Mouse (Mus musculus): ENCODE measurements at regions not wholly inside any gene's neighbourhood (a gene's known extent, or its start where the extent isn't known, plus 50 kb on each side); places are given as distances from the start of the nearest gene placed in this dataset.

- no peak for DNase-seq
Observed at GRCm38 (mm10) chr13:113536306-113536705, 82.1 kb downstream of the Snx18 start.

DNA sequence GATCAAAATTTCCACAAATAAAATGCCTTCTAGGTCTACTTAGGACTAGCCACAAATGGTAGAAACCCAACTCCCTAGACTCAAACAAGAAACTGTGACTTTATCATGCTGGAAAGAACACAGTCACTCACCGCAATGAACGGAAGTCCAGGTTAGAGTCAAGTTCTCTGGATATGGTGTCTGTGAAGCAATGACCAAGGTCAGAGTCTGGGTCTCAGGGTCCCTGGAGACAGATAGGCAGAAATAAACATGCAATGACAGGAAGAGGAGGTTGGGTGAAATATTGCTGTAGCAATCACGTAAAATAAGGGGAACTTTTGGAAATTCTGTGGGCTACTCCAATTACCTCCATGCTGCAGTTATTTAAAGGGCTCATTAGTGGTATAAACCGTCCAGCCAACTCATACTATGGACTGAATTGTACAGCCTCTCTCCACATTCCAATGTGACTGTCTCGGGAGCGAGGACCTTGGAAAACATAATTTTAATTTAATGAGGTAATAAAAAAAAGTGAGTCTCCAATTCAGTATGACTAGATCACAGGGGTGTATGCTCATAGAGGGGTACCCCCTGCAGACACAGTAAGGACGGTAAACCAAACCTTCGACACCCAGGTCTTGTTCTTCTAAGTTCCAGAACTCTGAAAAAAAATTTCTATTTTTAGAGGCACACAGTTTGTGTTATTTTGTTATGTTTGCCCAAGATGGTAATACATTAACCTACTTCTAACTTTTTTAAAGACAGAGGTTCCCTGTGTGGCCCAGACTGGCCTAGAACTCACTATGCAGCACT lies 83.5 kb downstream of the Snx18 start:
- DNase-seq = no peak

DNA sequence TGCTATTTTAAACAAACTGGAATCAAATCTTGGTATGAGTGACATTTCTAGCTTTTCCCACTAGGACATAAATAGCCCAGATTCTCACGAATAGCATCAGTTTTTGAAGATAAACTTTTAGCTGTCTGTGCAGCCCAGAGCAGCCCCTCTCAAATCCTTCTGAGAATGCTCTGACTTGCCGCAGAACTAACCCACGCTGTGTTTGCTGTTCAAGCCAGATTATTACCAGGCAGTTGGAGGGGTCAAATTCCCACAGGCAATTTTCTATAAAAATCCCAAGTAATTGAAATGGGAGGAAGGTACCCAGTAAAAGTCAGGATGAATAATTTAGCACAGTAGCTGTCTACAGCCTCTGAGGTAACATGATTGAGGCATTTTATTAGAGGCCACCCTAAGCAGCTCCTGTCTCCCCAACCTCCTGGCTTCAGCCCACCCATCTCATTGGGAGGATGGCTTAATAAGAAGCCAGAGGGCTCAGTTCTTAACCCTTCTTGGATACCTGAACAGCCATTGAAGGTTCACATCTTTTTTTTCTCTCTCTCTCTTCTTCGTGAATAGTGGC lies 84.4 kb downstream of the Snx18 start:
- DNase-seq = no peak

GRCm38 (mm10) chr13:113526997-113527396 lies 91.4 kb downstream of the Snx18 start:
- no peak for DNase-seq

DNA sequence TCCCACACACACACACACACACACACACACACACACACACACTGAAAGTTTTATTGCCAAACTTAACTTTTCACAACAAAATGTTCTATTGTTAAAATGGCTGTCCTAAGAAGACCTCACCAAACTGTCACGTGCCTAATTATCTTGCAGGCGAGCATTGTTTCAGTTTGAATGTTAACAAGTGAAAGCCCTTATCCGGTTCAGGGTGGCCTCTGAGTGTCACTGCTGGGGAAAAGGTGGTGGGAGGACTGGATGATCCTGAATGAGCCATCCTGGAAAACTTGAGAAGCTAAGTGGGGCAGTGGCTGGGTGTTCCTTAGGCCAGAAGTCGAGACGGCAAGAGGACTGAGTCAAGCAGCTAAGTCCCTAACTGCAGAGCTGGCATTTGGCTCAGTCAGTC lies 94.9 kb downstream of the Snx18 start:
- DNase-seq = no peak

- no peak for DNase-seq
Observed at GRCm38 (mm10) chr13:113518144-113518543, 100.2 kb downstream of the Snx18 start.

DNA sequence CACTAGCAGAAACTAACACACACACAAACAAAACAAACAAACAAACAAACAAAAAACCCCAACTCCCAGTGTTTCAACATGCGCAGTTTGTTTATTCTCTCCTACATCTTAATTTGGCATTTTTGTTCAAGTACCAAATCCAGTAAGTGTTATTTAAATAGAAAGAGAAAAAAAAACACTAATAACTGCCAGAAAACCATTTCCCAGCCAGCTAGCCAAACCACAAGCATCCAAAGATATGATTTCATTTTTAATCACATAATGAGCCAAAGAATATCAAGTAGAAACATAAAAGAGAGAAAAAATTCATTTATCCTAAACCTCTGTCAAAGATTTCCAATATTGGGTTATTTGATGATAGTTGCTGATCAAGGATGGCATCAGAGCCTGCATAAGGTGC lies 102.3 kb downstream of the Snx18 start:
- no peak for DNase-seq

DNA sequence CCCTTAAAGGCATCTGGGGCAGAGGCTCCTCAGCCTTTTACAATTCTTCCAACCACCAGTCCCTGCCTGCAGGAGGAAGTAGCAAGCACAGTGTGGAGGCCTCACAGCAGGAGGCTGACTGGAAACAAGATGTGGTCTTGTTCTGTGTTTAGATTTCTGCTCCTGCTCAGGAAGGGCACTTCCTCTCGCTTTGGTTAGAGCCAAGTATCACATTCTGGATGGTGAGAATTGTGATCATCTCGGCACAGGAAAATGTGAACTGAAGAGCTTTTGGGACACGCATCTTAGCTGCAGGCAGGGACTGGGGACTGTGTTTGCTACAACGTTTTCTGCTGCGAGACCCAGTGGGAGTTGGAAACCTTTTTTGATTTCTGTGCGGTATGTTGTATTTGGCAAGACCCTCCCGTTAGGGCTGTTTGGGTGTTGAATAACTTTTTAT lies 103.2 kb downstream of the Snx18 start:
- DNase-seq = no peak

- peak in 1 of 2 experiments; percentile 17 for DNase-seq
Observed at GRCm38 (mm10) chr13:113509403-113510185, 108.8 kb downstream of the Snx18 start.

- DNase-seq = no peak
Observed at GRCm38 (mm10) chr13:113508124-113508728, 110.1 kb downstream of the Snx18 start.

- DNase-seq = no peak
Observed at GRCm38 (mm10) chr13:113502528-113502927, 115.8 kb downstream of the Snx18 start.

DNA sequence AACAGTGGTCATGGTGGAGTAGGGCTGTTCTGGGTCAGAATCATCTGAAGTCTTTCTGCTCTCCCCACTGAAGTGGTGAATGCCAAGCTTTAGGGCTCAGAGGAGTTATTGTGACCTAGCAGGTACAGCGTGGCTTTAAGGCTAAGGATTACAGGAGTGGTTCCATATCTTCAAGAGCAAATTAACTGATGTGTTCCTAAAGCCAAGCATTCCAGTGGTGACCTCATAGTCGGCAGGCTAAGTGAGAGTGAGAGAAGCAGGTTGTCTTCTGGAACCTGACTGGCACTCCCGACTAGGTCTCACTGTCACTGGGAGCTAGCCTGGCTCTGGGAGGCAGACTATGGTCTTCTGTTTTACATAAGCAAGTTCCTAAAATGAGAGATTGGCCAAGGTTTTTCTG lies 116.3 kb downstream of the Snx18 start:
- no peak for DNase-seq

- no peak for DNase-seq
Observed at GRCm38 (mm10) chr13:113500373-113500990, 117.9 kb downstream of the Snx18 start.

DNA sequence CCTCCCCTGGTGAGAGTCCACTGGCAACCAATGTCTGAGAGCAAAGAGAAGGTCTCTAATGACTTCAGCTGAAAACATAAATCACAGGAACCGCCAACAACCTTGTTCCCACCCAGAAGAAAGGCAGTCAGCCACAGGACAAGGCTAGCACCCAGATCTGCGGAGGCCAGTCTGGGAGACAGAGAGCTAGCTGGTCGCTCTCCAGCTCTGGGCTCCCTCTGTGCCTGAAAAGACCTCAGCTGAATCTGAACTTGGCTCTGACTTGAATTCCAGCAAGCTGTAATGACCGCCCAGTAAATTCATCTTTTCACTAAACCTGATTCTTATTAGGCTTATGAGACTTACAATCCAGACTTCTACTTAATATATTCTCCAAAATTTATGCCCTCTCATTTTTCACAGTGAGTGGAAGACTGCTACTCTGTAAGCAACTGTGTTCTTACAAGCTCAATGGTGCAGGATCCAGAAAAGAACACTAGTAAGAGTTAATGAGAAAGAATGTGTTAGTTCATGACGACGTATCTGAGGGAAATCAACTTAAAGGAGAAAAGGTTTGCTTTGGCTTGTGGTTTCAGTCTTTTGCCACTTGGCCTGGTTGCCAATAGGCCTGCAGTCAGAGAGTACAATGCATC lies 119.2 kb downstream of the Snx18 start:
- no peak for DNase-seq

DNA sequence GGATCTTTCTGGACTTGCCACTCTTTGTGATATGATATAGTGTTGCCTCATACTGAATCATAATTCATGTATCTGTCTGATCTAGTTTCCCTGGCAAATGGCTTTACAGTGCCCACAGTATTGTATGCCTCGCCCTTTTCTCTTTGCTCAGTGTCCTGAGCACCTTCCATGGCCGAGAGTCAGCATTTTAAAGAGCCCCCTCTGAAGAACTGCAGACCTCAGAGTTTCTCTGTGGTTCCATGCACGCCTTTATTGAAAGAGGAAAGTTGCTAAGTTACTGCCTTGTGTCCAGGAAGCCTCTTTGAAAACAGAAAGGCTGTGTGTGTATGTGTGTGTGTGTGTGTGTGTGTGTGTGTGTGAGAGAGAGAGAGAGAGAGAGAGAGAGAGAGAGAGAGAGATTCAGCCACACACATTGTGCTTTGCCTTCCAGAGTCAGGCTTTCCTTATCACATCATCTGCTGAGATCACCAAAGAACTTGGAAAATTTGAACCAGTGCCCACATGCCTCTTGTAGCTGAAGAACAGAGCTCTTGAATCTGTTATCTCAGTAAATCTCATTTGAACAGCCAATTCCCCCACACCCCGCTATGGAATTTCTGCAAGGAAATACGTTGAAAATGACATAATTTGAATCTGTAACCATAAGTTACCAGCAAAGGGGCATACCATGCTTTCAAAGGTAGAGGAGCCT lies 122.6 kb downstream of the Snx18 start:
- DNase-seq = no peak

- DNase-seq = no peak
Observed at GRCm38 (mm10) chr13:113495136-113495535, 123.2 kb downstream of the Snx18 start.

DNA sequence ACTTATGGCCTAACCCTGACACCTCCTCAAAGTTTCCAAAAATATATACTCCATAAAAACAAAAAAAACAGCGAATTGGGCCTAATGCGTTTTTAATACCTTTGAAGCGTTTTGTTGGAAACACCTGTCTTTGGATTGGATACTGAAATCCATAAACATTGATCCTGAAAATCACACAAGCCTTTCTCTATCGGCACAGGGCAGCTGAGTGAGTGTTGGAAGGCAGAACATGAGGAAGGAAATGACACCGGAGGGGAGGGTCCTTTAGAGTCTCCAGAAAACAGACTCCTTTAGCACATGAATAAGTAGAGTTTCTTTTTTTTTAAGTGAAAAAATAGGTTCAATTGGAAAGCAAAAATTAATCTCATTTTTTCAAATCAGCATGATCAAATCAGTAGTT lies 123.7 kb downstream of the Snx18 start:
- DNase-seq = no peak

- no peak for DNase-seq
Observed at GRCm38 (mm10) chr13:113489951-113490822, 128.2 kb downstream of the Snx18 start.

DNA sequence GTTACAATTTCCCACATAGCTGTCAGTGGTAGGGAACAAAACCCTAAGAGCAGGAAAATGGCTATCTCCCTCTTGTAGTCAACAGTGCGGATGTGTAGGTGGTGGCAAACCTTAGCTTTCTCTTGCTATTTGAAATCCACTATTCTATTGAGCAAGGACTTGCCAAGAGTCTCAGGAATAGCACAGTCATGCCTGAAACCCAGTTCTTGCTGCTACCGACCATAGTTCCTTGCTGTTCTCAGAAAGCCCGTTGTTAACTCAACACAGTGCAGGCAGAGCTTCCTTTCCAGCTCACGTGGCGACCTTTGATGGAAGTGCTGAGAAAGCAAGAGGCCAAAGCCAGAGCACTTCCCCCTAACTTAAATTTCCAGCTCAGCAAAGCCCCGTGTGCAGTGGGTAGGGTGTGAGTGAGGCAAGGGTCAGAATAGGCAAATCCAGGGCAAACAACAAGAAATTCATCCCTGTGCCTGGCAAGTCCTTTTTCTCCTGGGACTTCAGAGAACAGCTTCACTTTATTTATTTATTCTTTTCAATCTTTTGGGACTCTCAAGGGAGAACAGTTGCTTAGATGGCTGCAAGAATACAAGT lies 131.9 kb downstream of the Snx18 start:
- no peak for DNase-seq

DNA sequence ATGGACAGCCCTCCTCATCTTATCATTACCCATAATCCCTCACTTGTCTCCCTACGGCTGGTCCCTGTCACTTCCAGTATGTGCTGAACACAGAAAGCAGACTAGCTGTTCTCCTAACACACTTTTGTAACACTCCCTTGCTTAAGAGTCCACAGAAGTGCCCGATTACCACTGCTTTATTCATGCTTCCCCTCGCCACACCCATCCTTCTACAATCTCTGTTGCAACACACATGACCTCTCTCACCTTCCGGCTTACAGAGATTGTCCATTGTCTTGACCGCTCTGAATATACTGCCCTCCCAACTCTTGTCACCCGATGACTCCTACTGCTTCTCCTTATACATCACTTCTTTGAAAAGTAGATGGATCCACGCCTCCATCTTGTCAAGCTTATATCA lies 132.9 kb downstream of the Snx18 start:
- DNase-seq = no peak
